Mouse (Mus musculus) embryonic fibroblast, embryonic 13.5 days (primary cell): ENCODE data around the gene 4933421I07Rik.

Source experiments
- CTCF ChIP-seq: IDR thresholded peaks from 2 replicates; pipeline ENCODE4 v1.5.1; 2011; ENCODE audit warnings: mild to moderate bottlenecking, control low read depth, low read length, moderate library complexity, borderline replicate concordance; ENCODE audit not compliant: insufficient read depth
- POLR2A ChIP-seq: IDR thresholded peaks from 2 replicates; pipeline ENCODE4 v1.6.1; 2011; ENCODE audit warnings: low read depth, mild to moderate bottlenecking, control low read depth, low read length, moderate library complexity

DNA sequence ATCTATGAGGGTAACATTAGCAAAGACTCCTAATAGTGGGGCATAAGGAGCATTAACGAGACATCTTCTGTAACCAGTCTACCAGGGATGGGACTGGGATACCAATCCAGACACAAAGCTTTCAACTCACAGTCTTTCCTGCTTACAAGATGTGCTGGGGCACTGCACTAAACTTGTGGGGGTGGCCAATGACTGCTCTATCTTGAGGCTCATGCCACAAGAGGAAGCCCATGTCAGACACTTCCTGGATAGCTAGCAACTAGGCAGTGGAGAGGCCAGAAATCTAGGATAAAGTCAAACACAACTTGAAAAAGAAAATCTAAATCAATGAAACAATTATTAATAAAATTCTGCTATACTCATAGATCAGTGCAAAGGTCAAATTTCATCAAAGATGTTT is 48.3 kb upstream of the 4933421I07Rik start:
- TF ChIP-seq POLR2A (no peak), CTCF (no peak)
